Mouse (Mus musculus) megakaryocyte, embryonic 14.5 days (primary cell): ENCODE results near the gene Gdf1.

Experiments
- FLI1 ChIP-seq: IDR thresholded peaks from 2 replicates; pipeline ENCODE4 v1.6.1; 2012; ENCODE audit warnings: low read length, inconsistent platforms, mixed read lengths
- GATA1 ChIP-seq: IDR thresholded peaks from 3 replicates; pipeline ENCODE4 v1.6.1; 2012; ENCODE audit warnings: mixed read lengths, low read length, inconsistent platforms, borderline replicate concordance

DNA sequence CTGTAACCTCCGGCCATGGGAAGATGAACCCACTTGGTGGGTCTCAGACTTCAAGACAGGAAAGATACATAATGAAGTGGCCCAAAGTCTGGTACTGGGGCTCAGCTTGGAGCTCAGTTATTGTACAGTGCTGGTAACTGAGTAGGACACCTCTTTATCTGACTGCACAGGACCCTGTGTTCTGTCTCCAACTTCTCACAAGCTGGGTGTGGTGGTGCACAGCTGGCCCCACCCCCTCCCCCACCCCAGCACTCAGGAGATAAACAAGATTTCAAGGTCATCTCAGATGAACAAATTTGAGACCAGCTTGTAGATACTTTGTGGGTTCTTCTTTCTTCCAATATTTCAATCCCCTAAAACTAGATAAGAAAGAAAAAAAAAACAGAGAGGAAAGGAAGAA, 26.5 kb downstream of the Gdf1 start:
- TF ChIP-seq GATA1 = no peak
- TF ChIP-seq FLI1 = no peak
